Mouse (Mus musculus) embryonic facial prominence, embryonic 14.5 days (tissue): Measurements from ENCODE around the gene Hist1h2bm. TPM values are rescaled to one million over a fixed set of nuclear protein-coding genes. Genes with fewer than 3 reads are reported as not detected.
"Not testable (repeated sequence)": the region's sequence is repeated elsewhere in the genome, so short reads cannot be mapped to it uniquely, and the experiment has no call there.

ENCODE experiments used
- ATAC-seq: fragments of 200-750 bp; cut with Nextera tagmentation; 2 replicates; pipeline ENCODE4 v1.8.0; 2017; ENCODE audit warnings: low read depth, moderate number of reproducible peaks, moderate TSS enrichment
- DNase-seq: peaks from one replicate; pipeline ENCODE4 v3.0.0-alpha.2; 2015; ENCODE audit warnings: low spot score
- H3K27ac ChIP-seq: fragments of 300-500 bp; sonication (generic); replicated peaks from 2 replicates; pipeline ENCODE4 v1.5.1; 2014; ENCODE audit warnings: low read depth, mild to moderate bottlenecking, low read length, moderate library complexity
- H3K27me3 ChIP-seq: fragments of 300-500 bp; sonication (generic); replicated peaks from 2 replicates; pipeline ENCODE4 v1.6.1; 2014; ENCODE audit warnings: low read length; ENCODE audit not compliant: control insufficient read depth, insufficient read depth
- H3K36me3 ChIP-seq: fragments of 300-500 bp; sonication (generic); 2 replicates; pipeline ENCODE4 v1.6.1; 2014; ENCODE audit warnings: low read length, mixed read lengths; ENCODE audit not compliant: control insufficient read depth, insufficient read depth
- H3K4me1 ChIP-seq: fragments of 300-500 bp; sonication (generic); 2 replicates; pipeline ENCODE4 v1.6.1; 2014; ENCODE audit warnings: antibody characterized with exemption, low read length; ENCODE audit not compliant: control insufficient read depth, insufficient read depth
- H3K4me2 ChIP-seq: fragments of 300-500 bp; sonication (generic); 2 replicates; pipeline ENCODE4 v1.6.1; 2014; ENCODE audit warnings: low read depth, mild to moderate bottlenecking, low read length, moderate library complexity, mixed read lengths
- H3K4me3 ChIP-seq: fragments of 300-500 bp; sonication (generic); 2 replicates; pipeline ENCODE4 v1.5.1; 2014; ENCODE audit warnings: low read depth, mild to moderate bottlenecking, low read length
- H3K9ac ChIP-seq: fragments of 300-500 bp; sonication (generic); 2 replicates; pipeline ENCODE4 v1.6.1; 2014; ENCODE audit warnings: low read depth, mild to moderate bottlenecking, low read length, moderate library complexity, mixed read lengths
- H3K9me3 ChIP-seq: fragments of 300-500 bp; sonication (generic); 2 replicates; pipeline ENCODE4 v1.6.1; 2016; ENCODE audit warnings: low read length; ENCODE audit not compliant: control insufficient read depth
- WGBS: fragments of 180-500 bp; shearing (Covaris S2); extraction: QIAGEN DNeasy Blood & Tissue Kit; methylation state at CpG from one replicate; pipeline ENCODE4 v1.1.7; 2014; 5-methylcytosine and 5-hydroxymethylcytosine counted together
- polyA plus RNA-seq: library from polyadenylated mRNA; unstranded; fragments of >200 nt; fragmentation: Nextera tagmentation; extraction: Ambion mirVana; gene quantifications from 2 replicates; pipeline ENCODE4 v1.2.1, GENCODE M21; 2014

Gene Hist1h2bm
- polyA plus RNA-seq, 1 experiment from 2014 or later, result 2.9 TPM

DNA sequence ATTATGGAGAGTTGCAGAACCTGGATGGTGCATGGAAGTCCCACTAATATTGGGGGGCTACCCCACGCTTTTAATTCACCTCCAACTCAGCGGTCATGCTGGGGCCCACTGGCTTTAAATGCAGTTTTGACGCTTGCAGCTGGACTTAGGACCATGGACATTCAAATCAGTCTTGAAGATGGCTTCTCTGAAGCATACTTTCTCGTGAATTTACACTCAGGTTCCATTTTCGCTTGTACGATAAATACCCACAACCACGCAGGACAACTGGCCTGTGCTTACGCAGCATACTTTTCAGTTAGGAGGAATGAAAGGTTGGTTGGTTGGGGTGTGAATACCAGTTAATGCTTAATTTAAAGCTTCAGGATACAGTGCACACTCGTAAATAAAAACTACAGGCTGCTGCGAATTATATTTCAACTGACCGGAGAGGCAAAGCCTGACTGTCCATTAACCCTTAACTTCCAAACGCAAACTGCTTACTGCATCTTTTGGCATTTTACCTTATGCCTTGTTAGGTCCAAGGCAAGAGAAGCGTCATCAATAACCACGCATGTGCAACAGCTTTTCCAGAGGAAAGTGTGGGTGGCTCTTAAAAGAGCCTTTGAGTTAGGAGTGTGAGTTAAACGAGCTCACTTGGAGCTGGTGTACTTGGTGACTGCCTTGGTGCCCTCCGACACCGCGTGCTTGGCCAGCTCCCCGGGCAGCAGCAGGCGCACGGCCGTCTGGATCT, 6.5 kb upstream of the Hist1h2bm start:
- Histone ChIP-seq H3K36me3 (no peaks in the 10 kb centered on the region), H3K9ac (peak overlapping the region; percentile 72), H3K4me1 (peaks cover 18% of the 10 kb centered on the region), H3K9me3 (no peaks in the 10 kb centered on the region), H3K27me3 (no peaks in the 10 kb centered on the region), H3K27ac (peak overlapping the region; percentile 93), H3K4me2 (peak overlapping the region; percentile 75), H3K4me3 (peak overlapping the region; percentile 48)
- DNase-seq, result no peak
- ATAC-seq, result no peak
- WGBS, result 2% methylated on average over 21 of the region's 22 CpGs

DNA sequence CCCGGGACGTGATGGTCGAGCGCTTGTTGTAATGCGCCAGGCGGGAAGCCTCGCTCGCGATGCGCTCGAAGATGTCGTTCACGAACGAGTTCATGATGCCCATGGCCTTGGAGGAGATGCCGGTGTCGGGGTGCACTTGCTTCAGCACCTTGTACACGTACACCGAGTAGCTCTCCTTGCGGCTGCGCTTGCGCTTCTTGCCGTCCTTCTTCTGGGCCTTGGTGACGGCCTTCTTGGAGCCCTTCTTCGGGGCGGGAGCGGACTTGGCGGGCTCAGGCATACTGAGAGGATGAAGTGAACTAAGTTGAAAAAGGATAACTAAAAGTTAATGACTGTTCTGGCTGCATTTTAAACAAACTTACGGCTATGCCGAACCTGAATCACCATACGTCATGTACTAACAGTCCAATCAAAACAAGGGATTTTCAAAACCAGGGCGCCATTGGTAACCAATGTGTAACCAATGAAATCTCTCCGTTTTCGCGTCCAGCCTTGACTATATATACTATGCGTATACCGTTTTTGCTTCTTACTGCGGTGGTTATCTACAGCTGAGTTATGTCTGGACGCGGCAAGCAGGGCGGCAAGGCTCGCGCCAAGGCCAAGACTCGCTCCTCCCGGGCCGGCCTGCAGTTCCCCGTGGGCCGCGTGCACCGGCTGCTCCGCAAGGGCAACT, 5.8 kb upstream of the Hist1h2bm start, which contains the start of the genes Hist1h2bl and Hist1h2ai:
Gene Hist1h2bl (minus strand): TSS at position 280 of the 676 bp plus-strand sequence.
Gene Hist1h2ai (plus strand): TSS at position 559 of the 676 bp plus-strand sequence.
- Histone ChIP-seq H3K9ac (peak within 1 kb of the TSS; percentile 72), H3K27ac (peak within 1 kb of the TSS; percentile 93), H3K4me2 (peak within 1 kb of the TSS; percentile 75), H3K4me1 (peaks cover 23% of the 10 kb centered on the region), H3K4me3 (peak within 1 kb of the TSS; percentile 48)
- ATAC-seq, result peak; percentile 92
- DNase-seq, result peak; percentile 99
- not testable (repeated sequence) for H3K9me3 ChIP-seq, H3K36me3 ChIP-seq, H3K27me3 ChIP-seq
- WGBS, result 0% methylated on average over 23 of the region's 50 CpGs

DNA sequence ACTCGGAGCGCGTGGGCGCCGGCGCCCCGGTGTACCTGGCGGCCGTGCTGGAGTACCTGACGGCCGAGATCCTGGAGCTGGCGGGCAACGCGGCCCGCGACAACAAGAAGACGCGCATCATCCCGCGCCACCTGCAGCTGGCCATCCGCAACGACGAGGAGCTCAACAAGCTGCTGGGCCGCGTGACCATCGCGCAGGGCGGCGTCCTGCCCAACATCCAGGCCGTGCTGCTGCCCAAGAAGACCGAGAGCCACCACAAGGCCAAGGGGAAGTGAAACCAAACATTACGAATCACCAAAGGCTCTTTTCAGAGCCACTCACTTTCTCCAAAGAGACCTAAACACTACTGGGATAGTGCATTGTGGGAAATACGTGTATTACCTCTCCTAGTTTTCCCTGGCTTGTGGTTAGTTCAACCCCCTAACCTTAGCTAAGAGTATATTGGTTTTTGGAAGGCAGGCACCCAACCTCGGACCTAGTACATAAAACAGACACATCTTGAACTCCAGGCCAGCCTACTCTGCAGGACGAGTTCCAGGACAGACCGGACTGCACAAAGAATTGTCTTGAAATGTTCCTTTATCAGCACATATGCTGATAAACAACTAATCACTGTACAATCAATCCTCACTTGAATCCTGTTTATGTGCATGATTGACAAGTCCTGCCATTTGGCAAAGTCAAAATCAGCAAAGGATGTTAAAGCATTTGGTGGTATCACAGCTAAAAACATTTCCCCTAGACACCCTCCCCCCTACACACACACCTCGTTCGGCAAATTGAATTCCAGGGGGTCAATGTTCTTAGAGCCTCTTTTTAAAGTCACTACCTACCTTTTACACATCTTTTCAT, 5.1 kb upstream of the Hist1h2bm start:
- peak overlapping the region; percentile 48 for H3K4me3 ChIP-seq
- 0% methylated on average over 8 of the region's 38 CpGs for WGBS
- ATAC-seq, result peak; percentile 4; the same call in 1 of the 2 replicates

DNA sequence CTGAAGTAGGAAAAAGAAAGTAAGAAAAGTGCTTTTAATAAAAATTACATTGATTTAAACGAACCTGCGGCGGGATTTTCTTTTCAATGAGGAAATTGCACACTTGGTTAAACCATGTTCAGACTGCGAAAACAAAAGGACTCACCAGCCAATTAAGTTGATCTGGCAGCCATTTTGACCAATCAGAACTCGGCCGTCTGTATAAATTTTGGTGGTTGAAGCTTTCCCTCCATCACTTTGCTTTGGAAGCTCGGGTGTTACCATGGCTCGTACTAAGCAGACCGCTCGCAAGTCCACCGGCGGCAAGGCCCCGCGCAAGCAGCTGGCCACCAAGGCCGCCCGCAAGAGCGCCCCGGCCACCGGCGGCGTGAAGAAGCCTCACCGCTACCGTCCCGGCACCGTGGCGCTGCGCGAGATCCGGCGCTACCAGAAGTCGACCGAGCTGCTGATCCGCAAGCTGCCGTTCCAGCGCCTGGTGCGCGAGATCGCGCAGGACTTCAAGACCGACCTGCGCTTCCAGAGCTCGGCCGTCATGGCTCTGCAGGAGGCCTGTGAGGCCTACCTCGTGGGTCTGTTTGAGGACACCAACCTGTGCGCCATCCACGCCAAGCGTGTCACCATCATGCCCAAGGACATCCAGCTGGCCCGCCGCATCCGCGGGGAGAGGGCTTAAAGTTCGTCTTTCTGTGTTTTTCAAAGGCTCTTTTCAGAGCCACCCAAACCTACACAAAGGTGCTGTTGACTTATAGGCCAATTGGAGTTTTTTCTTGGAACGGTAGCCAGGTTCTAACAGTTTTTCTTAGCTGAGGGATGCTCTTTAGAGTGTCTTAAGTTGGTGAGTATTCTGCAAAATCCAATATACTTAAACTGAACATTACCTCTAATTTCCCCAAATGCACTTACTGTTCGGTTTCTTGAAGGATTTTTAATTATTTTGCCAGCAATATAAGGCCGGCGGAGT, 4.2 kb upstream of the Hist1h2bm start, which contains the start of gene Hist1h3h:
Gene Hist1h3h (plus strand): TSS at position 263 of the 961 bp plus-strand sequence.
- Histone ChIP-seq H3K4me3 (peak within 1 kb of the TSS; percentile 48), H3K4me1 (peaks cover 27% of the 10 kb centered on the region), H3K4me2 (peak within 1 kb of the TSS; percentile 75), H3K9ac (peak within 1 kb of the TSS; percentile 73), H3K27ac (peak within 1 kb of the TSS; percentile 93)
- under 1% methylated on average over 20 of the region's 56 CpGs for WGBS
- not testable (repeated sequence) for H3K27me3 ChIP-seq, H3K36me3 ChIP-seq, H3K9me3 ChIP-seq
- peak; percentile 97 for DNase-seq
- peak; percentile 42 for ATAC-seq

More for the DNA sequence above, 5.1 kb upstream of the Hist1h2bm start:
- H3K9me3 ChIP-seq, H3K36me3 ChIP-seq, H3K27me3 ChIP-seq: not testable (repeated sequence)
- Histone ChIP-seq H3K9ac (peak overlapping the region; percentile 69), H3K4me2 (peak overlapping the region; percentile 75), H3K27ac (peak overlapping the region; percentile 93), H3K4me1 (peaks cover 25% of the 10 kb centered on the region)
- peak; percentile 61 for DNase-seq

DNA sequence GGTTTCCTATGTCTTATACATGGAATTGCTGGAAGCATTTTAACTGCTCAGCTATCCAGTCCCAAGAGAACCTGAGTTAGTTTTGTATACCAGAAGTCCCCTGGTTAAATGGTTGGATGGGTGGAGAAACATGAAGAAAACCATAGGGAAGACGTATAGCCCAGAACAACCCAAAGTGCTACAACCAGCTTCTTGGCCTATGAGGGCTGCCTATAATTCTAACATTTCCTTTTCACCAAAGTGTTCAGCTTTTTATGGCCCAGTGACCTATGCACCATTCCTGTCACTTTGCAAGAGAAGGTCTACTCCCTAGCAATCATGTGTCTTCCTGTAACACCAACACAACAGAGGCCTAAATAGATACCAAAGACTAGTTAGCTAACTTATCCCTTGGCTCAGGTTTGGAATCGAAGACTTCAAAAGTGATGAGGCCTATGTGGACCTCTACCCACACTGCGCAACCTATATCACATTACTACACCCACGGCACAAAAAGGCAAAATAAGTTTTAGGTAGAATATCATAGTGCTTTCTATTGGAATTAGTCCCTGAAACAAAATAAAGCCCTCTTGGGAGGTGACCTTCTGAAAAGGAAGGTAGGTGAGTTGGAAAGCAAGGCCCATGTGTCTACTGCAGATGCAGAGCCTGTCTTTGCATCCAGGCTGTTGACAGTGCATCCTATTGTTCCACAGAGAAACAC, 3.3 kb upstream of the Hist1h2bm start:
- no peak for ATAC-seq
- Histone ChIP-seq H3K4me2 (peak overlapping the region; percentile 66), H3K27me3 (no peaks in the 10 kb centered on the region), H3K4me3 (peak overlapping the region; percentile 48), H3K4me1 (peaks cover 28% of the 10 kb centered on the region), H3K9ac (peak overlapping the region; percentile 73), H3K9me3 (no peaks in the 10 kb centered on the region), H3K27ac (peak overlapping the region; percentile 90), H3K36me3 (no peaks in the 10 kb centered on the region)
- DNase-seq, result no peak
- WGBS, result 42% methylated on average over 4 of the region's 4 CpGs

DNA sequence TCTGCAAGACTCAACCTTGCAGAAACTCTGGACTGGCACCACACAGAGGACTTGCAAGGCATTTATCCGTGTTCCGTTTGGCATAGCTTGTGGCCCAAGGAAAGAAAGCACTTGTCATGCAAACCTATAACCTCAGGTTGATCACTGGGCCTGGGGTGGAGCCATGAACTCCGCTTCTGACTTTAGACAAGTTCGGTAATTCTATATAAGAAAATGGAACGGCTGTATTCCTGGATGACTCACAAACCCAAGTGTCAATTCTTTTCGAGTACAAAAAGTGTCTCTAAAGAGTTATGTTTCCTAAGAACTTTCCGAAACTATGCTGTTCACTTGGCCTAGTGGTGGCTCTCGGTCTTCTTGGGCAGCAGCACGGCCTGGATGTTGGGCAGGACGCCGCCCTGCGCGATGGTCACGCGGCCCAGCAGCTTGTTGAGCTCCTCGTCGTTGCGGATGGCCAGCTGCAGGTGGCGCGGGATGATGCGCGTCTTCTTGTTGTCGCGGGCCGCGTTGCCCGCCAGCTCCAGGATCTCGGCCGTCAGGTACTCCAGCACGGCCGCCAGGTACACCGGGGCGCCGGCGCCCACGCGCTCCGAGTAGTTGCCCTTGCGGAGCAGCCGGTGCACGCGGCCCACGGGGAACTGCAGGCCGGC, 612 bp upstream of the Hist1h2bm start:
- H3K9ac ChIP-seq, result peak overlapping the region; percentile 60
- ATAC-seq, result peak; percentile 2; the same call in 1 of the 2 replicates
- not testable (repeated sequence) for DNase-seq, H3K9me3 ChIP-seq, H3K36me3 ChIP-seq, H3K27me3 ChIP-seq
- 3% methylated on average over 15 of the region's 44 CpGs for WGBS
- peaks cover 21% of the 10 kb centered on the region for H3K4me1 ChIP-seq
- peak overlapping the region; percentile 88 for H3K27ac ChIP-seq
- H3K4me3 ChIP-seq, result peak overlapping the region; percentile 42
- peak overlapping the region; percentile 52 for H3K4me2 ChIP-seq

DNA sequence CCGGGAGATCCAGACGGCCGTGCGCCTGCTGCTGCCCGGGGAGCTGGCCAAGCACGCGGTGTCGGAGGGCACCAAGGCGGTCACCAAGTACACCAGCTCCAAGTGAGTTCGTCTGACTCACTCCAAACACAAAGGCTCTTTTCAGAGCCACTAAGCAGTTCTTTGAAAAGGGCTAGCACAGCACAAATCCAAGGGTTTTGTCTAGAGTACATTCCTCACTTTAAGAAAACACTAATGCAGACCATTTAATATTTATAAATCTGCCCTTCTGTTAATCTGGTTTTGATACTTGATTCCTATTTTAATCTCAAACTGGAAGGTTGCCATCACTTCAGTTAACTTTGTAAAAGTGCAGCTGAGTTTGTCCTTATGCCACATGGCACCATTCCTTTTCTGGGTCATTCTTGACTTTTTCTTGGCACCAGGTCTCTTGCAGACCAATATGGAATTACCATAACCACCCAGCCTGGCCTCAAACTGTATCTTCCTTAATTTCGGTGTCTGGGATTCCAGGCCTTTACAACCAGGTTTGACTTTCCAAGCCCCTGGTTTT, 605 bp downstream of the Hist1h2bm start:
- no peaks in the 10 kb centered on the region for H3K9me3 ChIP-seq
- WGBS, result 5% methylated on average over 4 of the region's 11 CpGs
- H3K4me2 ChIP-seq, result peak overlapping the region; percentile 52
- H3K9ac ChIP-seq, result peak overlapping the region; percentile 62
- H3K27ac ChIP-seq, result peak overlapping the region; percentile 86
- peak overlapping the region; percentile 42 for H3K4me3 ChIP-seq
- H3K36me3 ChIP-seq, result no peaks in the 10 kb centered on the region
- DNase-seq, result peak; percentile 64
- no peak; the same call in 1 of the 2 replicates for ATAC-seq
- H3K4me1 ChIP-seq, result peaks cover 19% of the 10 kb centered on the region
- H3K27me3 ChIP-seq, result no peaks in the 10 kb centered on the region
